Mouse (Mus musculus) urinary bladder, postnatal 14 days (tissue): ENCODE data around the gene Arsg.
A peak's percentile ranks its signal among the peaks of the same experiment; 100 is the strongest.

ENCODE experiments used
- DNase-seq: peaks from one replicate; pipeline ENCODE4 v3.0.0; 2021; ENCODE audit warnings: low spot score

Gene Arsg

DNA sequence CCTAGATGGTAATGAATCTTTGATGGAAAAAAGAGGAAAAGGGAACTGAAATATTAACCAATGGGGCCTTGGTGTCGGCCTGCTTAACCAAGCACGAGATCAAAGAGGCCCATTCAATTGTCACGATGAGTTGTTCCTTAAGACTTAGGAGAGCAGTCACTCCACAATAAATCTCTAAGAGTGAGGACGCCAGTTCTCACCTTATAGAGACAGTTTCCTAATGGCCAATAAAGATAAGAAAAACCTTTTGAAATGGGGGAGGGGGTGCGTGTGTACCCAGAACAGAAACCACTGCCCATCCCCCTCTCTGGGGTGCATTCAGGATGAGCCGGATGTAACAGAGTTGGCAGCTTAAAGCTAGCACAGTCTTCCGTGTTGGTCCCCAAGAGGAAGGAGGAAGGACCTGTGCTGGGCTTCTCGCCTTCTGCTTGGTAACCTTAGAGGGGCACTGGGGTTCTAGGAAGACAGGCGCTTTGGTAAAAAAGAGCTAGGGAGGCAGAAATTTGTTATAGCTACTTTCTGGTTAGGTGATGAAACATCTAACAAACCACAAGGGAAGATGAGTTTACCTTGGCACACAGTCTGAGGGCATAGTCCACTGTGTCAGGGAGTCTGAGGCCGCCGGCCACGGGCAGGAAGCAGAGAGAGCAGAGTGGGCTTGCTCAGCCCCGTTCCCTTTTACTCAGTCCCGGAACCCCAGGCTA is 22.7 kb downstream of the Arsg start:
- DNase-seq = no peak

DNA sequence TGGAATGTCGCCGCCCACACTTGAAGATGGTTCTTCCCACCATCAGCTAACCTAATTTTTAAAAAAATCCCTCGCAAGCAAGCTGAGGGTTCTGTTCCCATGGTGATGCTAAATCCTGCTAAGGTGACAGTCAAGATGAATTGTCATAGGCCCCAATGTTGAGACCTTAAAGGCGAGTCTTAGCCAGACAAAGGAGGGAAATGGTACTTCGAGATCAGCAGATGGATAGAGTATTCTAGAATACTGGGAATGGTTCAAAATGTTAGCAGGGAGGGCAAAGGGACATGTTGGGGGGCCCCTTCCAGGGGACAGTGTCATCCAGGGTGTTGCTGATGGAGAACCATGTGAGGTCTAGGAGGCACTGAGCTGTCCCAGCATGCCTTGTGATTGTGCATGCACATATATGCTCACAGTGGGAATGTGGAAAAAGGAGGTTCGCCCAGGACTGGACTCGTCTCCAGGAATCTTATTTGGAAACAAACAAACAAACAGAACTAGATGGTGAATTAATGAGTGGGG is 23.4 kb downstream of the Arsg start:
- no peak for DNase-seq

DNA sequence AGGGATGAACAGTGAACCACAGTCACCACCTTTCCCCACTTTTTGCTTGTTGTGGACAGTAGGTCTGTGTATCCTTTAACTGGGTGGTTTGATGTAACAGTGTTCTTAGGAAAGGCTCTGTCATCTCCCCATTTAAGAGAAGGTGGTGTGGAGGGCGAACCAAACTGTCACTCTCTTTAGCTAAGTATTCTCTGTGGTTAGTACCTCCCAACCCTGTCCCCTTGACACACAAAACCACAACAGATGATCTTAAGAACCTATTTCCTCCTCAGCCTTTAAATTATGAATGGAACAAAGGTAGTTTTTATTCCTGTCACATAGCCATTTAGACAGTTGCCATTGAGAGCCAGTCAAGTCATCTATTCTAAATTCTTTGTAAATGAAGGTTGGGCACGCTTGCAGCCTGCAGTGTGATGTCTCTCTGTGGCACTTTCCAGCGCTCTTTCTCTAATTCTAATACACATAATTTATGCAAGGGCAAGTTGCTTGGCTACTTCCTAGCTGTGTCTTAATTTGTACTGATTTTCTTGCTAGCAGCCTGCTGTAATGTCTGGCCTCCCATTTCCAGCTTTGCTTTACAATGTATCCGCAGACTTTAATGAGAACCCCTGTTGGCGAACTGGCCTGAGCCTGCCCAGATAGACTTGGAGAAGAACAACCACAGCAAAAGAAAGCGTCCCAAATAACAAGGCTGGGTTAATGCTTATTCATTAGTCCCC is 24.0 kb downstream of the Arsg start:
- DNase-seq = no peak

DNA sequence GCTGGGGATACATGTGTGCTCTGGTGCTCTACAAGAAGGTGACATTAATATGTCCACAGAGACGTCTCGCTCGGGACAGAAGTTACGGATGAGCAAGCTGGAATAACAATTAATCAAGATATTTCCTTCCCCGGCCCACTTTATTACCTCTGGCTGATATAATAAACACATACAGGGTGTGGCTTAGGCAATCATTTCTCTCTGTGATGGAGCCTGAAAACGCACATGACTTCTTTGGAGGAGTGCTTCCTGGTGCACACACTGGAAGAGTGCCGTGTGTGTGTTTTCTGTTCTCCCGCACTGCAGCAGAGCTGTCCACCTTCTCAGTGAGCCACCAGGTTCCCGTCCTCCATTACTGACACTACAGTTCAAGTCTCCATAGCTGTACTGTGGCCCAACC is 24.8 kb downstream of the Arsg start:
- no peak for DNase-seq

DNA sequence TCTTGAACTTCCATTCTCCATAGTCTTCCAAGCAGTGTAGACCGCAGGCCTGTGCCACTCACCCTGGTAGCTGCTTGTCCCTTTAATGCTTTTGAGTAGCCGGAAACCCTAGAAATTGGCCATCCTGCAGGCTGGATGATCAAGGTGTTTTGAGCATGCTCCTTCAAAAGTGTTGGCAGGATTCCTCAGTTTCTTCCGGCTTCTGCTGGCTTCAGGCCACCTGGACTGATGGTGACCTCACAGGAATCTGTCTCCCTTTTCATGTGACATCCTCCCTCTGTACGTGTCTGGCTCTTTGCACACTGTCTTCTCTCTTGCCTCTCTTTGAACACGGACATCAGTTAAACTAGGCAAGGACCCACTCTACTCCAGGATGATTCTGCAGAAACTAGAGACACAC is 27.0 kb downstream of the Arsg start:
- DNase-seq = no peak

DNA sequence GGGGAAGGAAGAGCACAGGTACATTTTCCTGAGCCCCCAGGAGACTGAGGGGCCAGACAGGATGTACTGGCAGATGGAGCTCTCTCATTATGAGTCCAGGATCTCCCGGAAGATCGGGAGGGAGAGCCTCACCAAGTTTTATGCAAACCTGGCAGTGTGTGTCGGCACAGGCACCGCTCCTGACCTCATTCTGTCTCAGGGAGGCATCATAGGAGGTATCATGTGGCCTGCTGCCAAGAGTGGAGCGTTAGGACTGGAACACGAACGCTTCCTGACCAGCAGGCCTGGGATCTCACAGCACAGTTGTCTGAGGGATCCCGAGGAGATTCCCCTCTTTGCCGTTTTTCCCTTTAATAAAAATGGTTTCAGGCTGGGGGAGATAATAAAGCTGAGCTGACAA is 31.8 kb downstream of the Arsg start:
- DNase-seq = peak; percentile 35

DNA sequence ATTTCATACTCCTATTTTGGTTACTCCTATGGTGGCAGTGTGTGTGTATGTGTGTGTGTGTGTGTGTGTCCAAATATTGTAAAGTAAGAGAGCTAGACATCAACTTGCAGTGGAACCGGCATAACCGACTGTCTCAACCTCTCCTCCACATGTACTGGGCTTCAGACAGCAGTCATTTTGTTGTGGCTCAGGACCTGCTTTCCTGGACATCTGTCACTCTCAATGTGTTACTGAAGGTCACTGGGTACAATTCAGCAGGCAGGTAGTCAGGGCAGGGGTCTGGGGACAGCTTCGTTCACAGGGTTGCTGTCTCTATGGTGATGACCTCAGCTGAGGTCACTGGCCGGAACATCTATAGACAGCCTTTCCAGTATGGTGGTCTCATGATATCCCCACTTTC is 32.6 kb downstream of the Arsg start:
- no peak for DNase-seq

DNA sequence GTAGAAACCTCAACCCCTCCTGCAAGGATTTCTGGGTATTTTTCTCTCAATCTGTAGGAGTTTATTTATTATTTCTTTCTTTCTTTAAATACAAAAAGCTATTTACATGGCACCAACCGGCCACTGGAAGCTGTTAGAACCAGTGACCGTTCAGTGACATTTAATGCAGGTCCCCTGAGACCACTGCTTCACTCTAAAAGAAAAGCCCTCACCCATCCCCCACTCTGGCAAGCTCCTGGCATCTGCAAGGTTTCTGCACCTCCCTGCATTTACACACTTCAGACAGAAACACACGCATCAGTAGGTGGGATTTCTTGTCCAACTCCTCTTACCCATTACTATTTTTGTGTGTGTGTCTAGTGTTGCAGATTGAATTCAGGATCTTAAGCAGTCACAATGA is 33.9 kb downstream of the Arsg start:
- DNase-seq = no peak

DNA sequence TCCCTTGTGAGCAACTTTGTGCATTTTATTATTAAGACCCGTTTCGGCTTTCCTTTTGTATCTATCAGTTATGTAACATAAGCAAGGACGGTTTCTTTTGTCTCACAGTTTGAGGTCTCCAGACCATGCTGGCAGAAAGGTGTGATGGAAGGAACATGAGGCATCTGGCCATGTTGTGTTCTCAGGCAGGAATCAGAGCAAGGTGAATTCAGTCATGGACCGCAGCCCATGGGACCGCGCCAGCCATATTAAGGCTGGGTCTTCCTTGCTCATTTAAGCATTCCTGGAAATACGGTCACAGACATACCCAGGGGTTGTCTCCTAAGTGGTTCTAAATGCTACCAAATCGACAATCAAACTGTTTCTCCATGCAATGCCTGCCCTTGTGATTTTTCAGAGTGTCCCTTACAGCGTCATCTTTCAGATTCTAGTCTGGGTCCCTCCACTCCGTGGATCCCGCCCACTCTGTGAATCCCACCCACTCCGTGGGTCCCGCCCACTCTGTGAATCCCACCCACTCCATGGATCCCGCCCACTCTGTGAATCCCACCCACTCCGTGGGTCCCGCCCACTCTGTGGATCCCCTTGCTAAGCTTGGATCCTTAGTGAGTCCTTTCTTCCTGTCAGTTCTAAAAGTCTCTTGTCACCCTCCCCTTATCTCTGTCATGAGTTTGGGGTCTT is 40.0 kb downstream of the Arsg start:
- no peak for DNase-seq

DNA sequence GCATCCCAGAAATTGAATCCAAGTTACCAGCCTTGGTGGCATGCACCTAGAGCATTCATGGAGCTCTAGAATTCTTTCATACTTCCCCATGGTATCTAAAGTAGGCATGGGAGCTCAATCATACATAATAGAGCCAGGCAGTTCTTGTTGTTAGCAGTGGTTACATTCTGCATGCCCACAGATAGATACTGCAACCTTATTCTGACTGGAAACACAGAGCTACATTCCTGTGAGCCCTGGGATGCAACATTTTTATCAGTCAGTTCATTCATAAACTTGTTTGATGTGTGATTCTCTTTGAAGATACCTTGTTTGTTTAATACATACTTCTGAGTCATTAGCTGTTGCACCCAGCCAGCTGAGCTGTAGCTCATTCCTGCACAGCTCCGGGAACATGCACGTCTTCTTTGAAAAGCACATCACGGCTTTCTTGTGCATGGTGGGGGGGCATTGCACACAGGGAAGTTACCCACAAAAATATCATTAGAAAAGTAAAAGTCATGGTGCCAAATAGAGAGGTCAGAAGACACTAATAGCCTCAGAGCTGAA is 41.0 kb downstream of the Arsg start:
- DNase-seq = no peak

DNA sequence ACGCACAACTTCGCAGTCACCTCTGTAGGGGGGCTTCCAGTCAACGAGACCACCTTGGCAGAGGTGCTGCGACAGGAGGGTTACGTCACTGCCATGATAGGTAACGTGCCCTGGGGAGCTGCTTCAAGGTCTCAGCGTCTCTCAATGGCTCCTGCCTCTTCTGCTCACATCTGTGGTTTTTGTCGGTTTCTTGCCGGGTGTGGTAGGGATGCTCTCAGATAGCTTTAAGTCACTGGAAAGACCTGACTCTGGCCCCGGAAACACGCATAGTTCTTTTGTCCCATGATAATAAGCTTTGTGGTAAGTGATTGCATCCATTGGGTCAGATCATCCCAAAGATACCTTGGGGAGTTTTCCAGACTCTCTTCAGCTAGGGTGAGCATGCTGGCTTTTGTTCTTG is 44.2 kb downstream of the Arsg start:
- DNase-seq = no peak

DNA sequence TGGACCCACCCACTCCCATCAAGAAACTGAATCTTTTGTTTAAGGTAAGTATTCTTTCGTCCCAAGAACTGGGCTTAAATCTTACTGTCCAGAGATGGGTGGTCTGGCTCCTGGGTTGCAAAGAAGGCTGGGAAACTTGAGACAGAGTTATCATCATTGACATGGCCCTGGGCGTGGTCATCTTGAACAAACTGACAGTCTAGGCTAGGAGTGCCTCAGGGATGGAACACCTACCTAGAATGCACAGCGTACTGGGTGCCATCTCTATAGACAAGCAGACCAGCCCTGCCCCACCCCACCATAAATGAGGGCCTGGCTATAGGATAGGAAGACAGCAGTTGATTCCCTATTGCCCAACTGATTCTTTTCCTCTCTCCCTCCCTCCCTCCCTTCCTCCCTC is 44.6 kb downstream of the Arsg start:
- DNase-seq = no peak

DNA sequence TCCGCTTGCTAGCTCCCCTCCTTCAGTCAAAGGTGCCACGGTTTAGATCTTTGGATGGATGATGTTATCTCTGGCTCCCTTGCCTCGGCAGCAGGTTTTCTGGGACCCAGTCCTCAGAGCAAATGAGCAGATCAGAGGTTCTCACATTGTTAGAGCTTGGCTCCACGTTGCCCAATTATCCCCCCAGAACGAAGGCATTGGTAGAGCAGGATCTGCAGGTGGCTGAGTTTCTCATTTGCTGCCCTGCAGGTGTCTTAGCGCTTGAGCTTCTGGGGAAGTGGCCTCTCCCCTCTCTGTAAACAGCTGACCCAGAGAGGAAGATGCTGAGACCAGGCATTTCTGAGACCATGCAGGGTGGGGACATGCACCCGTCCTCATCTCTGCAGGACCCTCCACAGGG is 47.8 kb downstream of the Arsg start:
- no peak for DNase-seq

DNA sequence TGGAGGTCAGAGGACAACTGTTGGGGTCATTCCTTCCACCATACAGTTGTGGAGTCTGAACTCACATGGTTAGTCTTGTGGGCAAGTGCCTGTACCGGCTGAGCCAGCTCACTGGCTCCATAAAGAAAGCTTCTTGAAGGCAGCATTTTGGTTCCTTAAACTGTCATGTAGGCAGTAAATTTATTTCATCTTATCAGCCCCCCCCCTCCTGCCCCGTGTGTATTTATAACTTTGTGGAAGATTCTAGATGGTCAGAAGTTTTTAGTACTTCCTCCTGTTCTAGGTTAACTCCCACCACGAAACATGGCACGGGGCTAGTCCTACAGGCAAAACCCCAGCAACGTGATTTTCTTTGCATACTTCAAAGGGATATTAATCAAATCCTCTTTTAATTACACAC is 51.7 kb downstream of the Arsg start:
- DNase-seq = no peak

DNA sequence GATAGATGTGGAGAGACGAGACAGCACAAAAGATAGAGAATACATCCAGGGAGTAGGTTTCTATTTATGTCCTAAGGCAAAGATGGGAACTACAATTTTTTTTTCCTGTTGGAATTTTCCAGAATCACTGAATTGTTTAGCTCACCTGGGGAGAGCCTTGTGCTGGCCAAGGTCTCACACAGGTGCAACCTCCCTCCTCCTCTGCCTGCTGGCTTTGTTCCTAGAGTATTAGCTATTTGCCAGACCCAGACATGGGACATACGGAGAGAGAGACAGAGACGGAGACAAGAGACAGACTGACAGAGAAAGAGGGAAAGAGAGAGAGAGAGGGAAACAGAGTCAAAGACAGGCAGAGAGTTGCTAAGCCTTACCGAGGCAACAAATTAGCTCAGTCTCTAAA is 52.4 kb downstream of the Arsg start:
- DNase-seq = no peak

DNA sequence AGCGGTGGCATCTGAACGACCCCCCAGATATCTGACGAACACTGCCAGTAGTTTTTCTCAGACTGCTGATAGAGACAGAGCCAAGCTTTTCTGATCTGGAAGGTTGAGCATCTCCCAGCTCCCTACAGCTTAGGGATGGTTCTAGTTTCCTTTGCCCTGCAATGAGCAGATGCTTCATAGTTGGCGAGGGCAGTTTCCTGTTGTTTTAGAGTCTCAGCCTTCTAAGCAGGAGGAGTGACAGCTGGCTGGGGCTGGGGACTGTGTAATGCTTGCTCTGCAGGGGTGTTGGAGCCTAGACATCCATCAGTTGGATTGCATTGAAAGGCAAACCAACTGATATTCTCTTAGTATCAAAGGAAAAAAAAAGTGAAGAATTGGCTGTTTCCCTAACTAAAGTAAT is 56.9 kb downstream of the Arsg start:
- no peak for DNase-seq

DNA sequence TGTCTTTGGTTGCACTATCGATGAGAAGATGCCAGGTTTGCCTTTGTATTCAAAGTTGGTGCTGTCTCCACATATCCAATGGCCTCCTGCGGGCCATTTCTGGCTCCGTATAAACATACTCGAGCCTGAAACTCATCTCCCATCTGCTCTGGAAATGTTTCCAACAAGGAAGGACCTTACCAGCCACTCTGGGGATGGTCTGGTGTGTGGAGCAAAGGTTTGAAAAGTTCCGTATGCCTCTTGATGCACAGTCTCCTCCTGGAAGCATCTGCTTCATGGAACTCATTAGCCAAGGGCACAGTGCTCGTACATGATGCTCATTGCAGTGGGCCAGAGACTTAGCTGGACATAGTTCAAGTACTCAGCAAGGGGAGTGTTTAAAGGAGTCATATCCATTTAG is 62.8 kb downstream of the Arsg start:
- no peak for DNase-seq

DNA sequence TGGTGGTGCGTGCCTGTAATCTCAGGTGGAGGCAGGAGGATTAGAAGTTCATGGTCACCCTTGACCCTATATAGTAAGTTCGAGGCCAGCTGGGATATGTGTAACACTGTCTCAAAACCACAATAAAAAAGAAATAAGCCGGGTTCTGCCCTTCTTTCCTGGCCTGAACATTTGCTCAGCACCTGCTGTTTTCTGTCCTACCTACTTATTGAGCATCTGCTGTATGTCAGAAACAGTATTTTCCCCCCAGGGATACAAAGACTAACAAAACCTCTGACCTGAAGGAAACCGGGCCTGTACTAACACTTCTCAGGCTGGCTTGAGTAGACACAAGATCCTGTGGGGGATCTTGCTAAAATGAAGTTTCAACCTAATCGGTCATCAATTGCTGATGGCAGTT is 63.8 kb downstream of the Arsg start:
- DNase-seq = no peak

DNA sequence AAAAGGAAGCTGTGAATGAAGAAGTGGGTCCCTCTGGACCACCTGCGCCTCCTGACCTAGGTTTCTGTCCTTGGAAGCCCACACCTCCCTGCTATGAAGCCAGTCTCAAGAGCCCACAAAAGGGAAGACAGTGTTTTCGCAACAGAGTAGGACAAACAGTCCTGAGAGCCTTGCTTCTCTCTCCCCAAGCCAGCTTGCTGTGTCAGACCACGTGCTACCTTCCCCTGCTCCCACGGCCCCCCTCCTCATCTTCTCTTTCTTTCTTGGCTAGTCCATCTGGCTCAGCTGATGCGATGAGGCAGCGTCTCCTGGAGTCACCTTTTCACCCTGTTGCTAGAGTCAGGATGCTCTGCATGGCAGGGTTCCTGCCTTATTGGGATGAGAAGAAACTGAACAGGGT is 66.1 kb downstream of the Arsg start:
- DNase-seq = no peak

DNA sequence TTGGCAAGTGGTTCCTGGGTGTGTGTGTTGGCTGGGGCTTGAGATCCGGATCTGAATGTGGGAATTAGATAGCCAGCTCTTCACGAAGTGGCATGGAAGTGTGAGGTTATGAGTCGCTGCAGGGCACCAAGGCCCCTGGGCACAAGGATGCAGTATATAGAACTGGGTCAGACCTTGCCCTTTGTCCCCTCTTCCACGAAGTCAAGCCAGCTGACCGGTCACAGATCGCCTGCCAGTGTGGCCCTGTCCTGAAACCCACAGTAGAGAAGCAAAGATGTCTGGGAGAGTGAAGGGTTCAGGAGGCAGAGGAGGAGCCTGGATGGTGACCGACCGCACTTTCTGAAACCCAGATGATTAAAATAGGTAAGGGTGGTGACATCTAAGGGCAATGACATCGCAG is 70.3 kb downstream of the Arsg start:
- DNase-seq = no peak

DNA sequence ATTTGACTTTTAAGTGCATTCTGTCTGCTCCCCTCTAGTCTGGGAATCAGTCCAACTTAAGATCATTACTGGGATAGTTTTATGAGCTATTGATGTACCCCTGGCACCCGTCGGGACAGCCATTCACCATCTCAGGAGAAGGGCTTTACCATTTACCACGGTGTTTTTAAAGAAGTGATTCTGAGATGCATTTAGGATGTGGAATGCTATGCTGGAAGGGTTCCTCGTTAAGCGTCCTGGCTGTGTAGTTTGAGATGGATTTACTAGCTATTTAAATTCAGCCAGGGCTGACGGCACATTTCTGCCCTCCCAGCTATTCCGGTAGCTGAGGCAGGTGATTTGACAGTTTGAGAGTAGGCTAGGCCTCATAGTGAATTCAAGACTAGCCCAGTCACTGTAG is 71.3 kb downstream of the Arsg start:
- DNase-seq = no peak

DNA sequence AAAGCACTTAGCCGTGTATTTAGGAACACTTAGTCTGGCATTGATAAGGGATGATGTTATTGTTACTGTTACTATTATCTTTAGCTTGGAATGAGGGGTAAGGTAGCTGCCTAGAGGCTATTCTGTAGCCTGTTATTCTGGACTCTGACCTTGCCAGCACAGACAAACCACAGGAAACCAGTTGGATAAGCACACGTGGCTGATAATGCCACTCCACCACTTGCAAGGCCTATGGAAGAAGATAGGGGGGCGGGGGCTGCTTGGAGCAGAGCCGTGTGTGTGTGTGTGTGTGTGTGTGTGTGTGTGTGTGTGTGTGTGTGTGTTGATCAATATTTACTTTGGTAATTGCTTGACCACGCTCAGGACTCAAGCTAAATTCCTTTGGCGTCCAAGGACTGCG is 72.1 kb downstream of the Arsg start:
- no peak for DNase-seq

DNA sequence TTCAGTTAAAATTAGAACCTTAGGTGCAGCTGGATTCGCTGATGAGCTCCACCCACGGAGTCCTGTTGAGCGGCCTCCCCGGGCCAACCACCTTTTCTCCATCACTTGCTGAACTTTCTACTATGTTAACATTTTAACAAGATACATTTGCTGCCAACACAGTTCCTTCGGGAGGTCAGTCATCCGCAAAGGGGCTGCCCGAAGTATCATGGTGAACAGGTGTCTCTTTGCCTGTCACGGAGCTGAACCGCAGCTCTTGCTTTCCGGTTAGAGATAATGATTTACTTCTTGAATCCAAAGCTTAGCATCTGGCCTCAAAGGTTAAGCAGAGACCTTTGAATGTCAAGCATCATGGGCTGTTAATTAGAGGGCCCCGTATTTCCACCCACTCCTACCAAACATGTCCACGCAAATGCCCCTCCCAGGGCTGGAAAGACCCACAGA is 72.5 kb downstream of the Arsg start:
- no peak for DNase-seq
